Mouse (Mus musculus) liver, embryonic 16.5 days (tissue): ENCODE results near the gene Aqp5. TPM values are rescaled to one million over a fixed set of nuclear protein-coding genes. Genes with fewer than 3 reads are reported as not detected.

Source experiments
- ATAC-seq: fragments of 200-750 bp; cut with Nextera tagmentation; 2 replicates; pipeline ENCODE4 v1.8.0; 2017; ENCODE audit warnings: low read depth, mild to moderate bottlenecking, moderate number of reproducible peaks, moderate library complexity
- H3K27ac ChIP-seq: fragments of 300-500 bp; sonication (generic); 2 replicates; pipeline ENCODE4 v1.5.1; 2014; ENCODE audit warnings: mild to moderate bottlenecking, low read length
- H3K27me3 ChIP-seq: fragments of 300-500 bp; sonication (generic); 2 replicates; pipeline ENCODE4 v1.6.1; 2014; ENCODE audit warnings: low read depth, low read length, mixed read lengths; ENCODE audit not compliant: control insufficient read depth, insufficient read depth
- H3K36me3 ChIP-seq: fragments of 300-500 bp; sonication (generic); 2 replicates; pipeline ENCODE4 v1.6.1; 2014; ENCODE audit warnings: mild to moderate bottlenecking; ENCODE audit not compliant: control insufficient read depth, insufficient read depth
- H3K4me1 ChIP-seq: fragments of 300-500 bp; sonication (generic); 2 replicates; pipeline ENCODE4 v1.6.1; 2014; ENCODE audit warnings: low read depth, low read length, mixed read lengths; ENCODE audit not compliant: control insufficient read depth
- H3K4me2 ChIP-seq: fragments of 300-500 bp; sonication (generic); 2 replicates; pipeline ENCODE4 v1.6.1; 2014; ENCODE audit warnings: low read depth, low read length, mixed read lengths
- H3K4me3 ChIP-seq: fragments of 300-500 bp; sonication (generic); 2 replicates; pipeline ENCODE4 v1.5.1; 2014; ENCODE audit warnings: low read depth, mild to moderate bottlenecking, low read length
- H3K9ac ChIP-seq: fragments of 300-500 bp; sonication (generic); 2 replicates; pipeline ENCODE4 v1.6.1; 2014; ENCODE audit warnings: low read depth, low read length
- H3K9me3 ChIP-seq: fragments of 300-500 bp; sonication (generic); replicated peaks from 2 replicates; pipeline ENCODE4 v1.6.1; 2016; ENCODE audit warnings: low read length; ENCODE audit not compliant: control insufficient read depth
- WGBS: fragments of 180-500 bp; shearing (Covaris S2); extraction: QIAGEN DNeasy Blood & Tissue Kit; methylation state at CpG from one replicate; pipeline ENCODE4 v1.1.7; 2014; ENCODE audit not compliant: insufficient replicate concordance; 5-methylcytosine and 5-hydroxymethylcytosine counted together
- polyA plus RNA-seq: library from polyadenylated mRNA; unstranded; fragments of >200 nt; fragmentation: Nextera tagmentation; extraction: Ambion mirVana; gene quantifications from 2 replicates; pipeline ENCODE4 v1.2.1, GENCODE M21; 2015

Aqp5 gene
- polyA plus RNA-seq, 1 experiment from 2014 or later = 0.07 TPM

DNA sequence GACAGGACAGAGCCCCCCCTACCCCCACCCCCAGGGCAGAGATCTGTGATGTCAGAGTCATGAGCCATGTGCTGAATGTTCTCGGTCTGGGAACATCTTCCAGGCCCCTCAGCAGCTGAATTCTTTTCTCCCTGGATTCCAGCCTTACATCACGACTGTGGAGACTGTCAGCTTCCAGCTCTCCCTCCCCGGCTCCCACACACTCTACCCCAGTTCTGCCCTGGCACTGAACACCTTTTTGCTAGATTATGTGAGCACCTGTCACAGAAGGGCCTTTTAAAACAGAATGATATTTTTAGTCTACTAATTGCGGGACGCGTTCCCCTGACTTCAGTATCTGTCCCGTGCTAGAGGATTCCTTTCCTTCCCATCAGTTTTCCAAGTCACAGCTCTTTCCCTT, 21.0 kb downstream of the Aqp5 start:
- H3K4me3 ChIP-seq = no peak overlapping the region
- H3K9ac ChIP-seq = no peak overlapping the region
- H3K27ac ChIP-seq = no peak overlapping the region
- H3K4me2 ChIP-seq = no peak overlapping the region
- H3K27me3 ChIP-seq = peaks cover 14% of the 10 kb centered on the region
- WGBS = 67% methylated on average over 7 of the region's 7 CpGs
- H3K4me1 ChIP-seq = peaks cover 7% of the 10 kb centered on the region
- no peaks in the 10 kb centered on the region for H3K36me3 ChIP-seq
- 0 out of 2 replicates have a peak, but pooled peaks cover 2% of the 10 kb centered on the region for H3K9me3 ChIP-seq
- no peak for ATAC-seq

DNA sequence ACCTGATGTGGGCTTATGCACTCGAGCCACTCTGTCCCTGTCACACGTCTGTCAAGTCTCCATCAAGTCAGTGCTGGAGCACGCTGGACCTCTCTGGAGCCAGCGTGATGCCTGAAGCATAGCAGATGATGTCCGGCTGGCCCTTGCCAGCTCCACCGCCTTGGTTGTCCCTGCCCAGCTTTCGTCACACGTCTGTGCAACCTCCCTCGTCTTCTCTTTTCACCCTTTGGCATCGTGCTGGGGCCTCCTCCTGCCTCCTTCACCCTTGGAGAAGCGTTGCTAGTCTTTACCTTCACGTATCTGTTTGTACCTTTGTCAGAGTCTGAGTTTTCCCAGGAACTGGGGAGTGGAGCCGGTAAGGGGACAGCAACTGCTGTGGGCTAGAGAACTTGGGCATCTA, 23.7 kb downstream of the Aqp5 start:
- Histone ChIP-seq H3K36me3 (no peaks in the 10 kb centered on the region), H3K9me3 (0 out of 2 replicates have a peak, but pooled peaks cover 2% of the 10 kb centered on the region), H3K4me2 (no peak overlapping the region), H3K4me3 (no peak overlapping the region), H3K27ac (no peak overlapping the region), H3K4me1 (no peaks in the 10 kb centered on the region), H3K27me3 (peaks cover 12% of the 10 kb centered on the region), H3K9ac (no peak overlapping the region)
- WGBS = 68% methylated on average over 13 of the region's 13 CpGs
- ATAC-seq = no peak

DNA sequence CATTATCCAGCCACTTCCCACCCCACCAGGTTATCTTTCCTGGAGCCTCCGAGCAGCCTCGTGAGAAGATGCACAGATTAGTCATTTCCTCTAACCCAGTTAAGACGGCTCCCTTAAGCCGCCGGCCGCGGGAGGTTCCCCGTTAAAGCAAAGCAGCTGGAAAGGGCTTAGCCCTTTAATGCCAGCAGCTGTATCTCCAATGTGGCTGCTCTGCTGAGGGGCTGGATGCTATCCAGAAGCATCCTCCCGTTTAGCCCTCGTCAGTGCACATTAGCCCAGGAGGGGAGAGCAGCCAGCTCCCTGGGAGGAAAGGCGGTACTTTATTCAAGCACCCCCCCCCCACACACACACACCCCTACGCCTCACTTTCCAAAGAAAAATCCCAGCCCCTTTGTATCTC, 24.2 kb downstream of the Aqp5 start:
- WGBS = 16% methylated on average over 12 of the region's 12 CpGs
- 0 out of 2 replicates have a peak, but pooled peaks cover 2% of the 10 kb centered on the region for H3K9me3 ChIP-seq
- no peak overlapping the region for H3K27ac ChIP-seq
- H3K4me3 ChIP-seq = no peak overlapping the region
- no peak for ATAC-seq
- H3K4me2 ChIP-seq = no peak overlapping the region
- H3K36me3 ChIP-seq = peaks cover 2% of the 10 kb centered on the region; the same call in 1 of the 2 replicates
- peaks cover 12% of the 10 kb centered on the region for H3K27me3 ChIP-seq
- H3K9ac ChIP-seq = no peak overlapping the region
- H3K4me1 ChIP-seq = no peaks in the 10 kb centered on the region

DNA sequence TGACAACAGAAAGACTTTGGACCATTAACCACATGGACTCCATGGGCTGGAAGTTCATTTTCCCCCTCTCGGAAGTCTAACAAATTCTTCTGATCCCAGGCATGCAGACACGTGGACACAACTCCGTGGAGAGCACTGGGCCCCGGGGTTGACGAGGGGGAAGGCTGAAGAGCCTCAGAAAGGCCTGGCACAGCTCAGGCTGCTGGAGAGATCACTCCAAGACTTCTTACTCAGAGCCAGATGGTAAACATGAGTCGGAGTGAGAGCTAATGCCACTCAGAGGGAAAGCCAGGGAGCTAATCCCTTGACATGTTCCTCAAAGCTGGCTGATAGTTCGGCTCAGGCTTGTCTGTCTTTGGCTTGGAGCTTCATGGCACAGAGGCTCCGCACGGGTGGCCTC, 24.7 kb downstream of the Aqp5 start:
- Histone ChIP-seq H3K4me2 (no peak overlapping the region), H3K4me3 (no peak overlapping the region), H3K9me3 (0 out of 2 replicates have a peak, but pooled peaks cover 2% of the 10 kb centered on the region), H3K4me1 (no peaks in the 10 kb centered on the region), H3K27ac (no peak overlapping the region), H3K27me3 (peaks cover 12% of the 10 kb centered on the region), H3K36me3 (peaks cover 6% of the 10 kb centered on the region; the same call in 1 of the 2 replicates), H3K9ac (no peak overlapping the region)
- WGBS = 51% methylated on average over 9 of the region's 9 CpGs
- ATAC-seq = no peak

DNA sequence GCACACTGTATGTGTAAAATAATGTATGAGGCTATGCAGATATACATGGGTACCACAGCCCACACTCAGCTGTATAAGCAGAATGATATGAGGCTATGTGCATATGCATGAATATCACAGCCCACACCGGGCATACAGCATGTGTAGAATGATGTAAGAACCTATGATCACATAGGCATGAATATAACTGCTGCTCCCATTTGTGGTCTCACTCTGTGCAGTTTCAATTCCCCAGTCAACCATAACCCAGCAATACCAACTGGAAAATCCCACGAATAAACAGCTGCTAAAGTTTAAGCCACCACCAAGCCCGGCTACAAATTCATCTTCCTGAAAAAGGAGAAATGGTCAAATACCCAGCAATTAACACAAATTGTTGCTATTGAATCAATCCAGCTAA, 28.0 kb downstream of the Aqp5 start:
- no peak overlapping the region for H3K4me3 ChIP-seq
- H3K4me1 ChIP-seq = no peaks in the 10 kb centered on the region
- no peak for ATAC-seq
- no peak overlapping the region for H3K4me2 ChIP-seq
- peaks cover 12% of the 10 kb centered on the region for H3K27me3 ChIP-seq
- no peaks in the 10 kb centered on the region for H3K9me3 ChIP-seq
- H3K9ac ChIP-seq = no peak overlapping the region
- no peak overlapping the region for H3K27ac ChIP-seq
- 79% methylated on average over 3 of the region's 3 CpGs for WGBS
- H3K36me3 ChIP-seq = peaks cover 37% of the 10 kb centered on the region

DNA sequence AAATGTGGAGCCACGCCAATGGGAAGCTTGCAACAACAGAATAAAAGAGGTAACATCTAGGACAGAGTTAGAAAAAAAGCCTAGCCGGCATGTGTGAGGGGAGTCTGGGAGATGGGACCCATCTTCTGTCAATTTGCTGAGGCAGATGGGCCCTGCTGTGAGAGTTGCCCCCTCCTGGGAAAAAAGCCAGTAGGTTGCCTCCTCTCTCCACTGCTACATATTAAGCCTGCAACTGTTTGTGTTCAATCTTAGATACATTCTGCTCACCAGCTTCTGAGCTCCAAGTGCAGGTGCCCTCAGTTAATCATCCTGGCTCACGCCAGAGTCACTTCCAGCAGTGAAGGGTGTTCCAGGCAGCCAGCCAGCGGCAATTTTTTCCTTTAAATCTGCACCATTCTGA, 29.2 kb downstream of the Aqp5 start:
- Histone ChIP-seq H3K9me3 (no peaks in the 10 kb centered on the region), H3K4me3 (no peak overlapping the region), H3K4me2 (no peak overlapping the region), H3K9ac (no peak overlapping the region), H3K4me1 (no peaks in the 10 kb centered on the region), H3K36me3 (peaks cover 48% of the 10 kb centered on the region), H3K27ac (no peak overlapping the region), H3K27me3 (peaks cover 2% of the 10 kb centered on the region)
- 86% methylated on average over 4 of the region's 4 CpGs for WGBS
- no peak for ATAC-seq

DNA sequence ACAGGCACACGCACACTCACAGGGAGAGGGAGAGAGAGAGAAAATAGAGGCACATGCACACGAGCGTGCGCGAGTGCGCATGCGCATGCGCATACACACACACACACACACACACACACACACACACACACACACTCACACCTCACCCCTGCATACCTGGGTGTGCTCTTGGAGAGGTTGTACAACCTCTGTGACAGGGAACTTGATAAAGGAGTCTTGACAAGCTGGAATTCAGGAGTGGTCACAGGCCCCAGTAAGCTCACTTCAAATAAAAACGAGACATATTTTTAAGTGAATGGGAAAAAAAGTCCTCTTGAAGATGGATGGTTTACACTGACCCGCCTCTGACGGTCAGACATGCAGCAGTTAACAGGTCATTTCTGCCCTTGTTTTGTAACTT, 31.5 kb downstream of the Aqp5 start:
- no peak overlapping the region for H3K4me2 ChIP-seq
- H3K4me1 ChIP-seq = no peaks in the 10 kb centered on the region
- peaks cover 71% of the 10 kb centered on the region for H3K36me3 ChIP-seq
- no peak overlapping the region for H3K27ac ChIP-seq
- no peaks in the 10 kb centered on the region for H3K27me3 ChIP-seq
- ATAC-seq = no peak
- H3K4me3 ChIP-seq = no peak overlapping the region
- WGBS = 91% methylated on average over 11 of the region's 11 CpGs
- no peaks in the 10 kb centered on the region for H3K9me3 ChIP-seq
- no peak overlapping the region for H3K9ac ChIP-seq

DNA sequence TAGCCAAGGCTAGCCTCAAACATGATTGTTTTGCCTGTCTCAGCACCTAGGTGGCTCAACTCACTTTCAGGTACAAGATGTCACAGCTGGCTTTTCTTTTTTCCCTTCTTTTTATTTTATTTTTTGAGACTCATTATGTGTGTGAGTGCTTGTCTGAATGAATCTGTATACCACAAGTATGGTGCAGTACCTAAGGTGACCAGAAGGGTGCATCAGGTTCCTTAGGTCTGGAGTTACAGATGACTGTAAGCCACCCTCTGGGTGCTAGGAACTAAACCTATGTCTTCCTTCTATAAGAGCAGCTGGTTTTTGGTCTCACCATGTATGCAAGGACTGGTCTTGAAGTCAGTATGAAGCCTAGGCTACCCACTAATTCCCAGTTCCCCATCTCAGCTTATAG, 41.0 kb downstream of the Aqp5 start:
- Histone ChIP-seq H3K4me3 (no peak overlapping the region), H3K4me1 (no peaks in the 10 kb centered on the region)
- no peak for ATAC-seq

DNA sequence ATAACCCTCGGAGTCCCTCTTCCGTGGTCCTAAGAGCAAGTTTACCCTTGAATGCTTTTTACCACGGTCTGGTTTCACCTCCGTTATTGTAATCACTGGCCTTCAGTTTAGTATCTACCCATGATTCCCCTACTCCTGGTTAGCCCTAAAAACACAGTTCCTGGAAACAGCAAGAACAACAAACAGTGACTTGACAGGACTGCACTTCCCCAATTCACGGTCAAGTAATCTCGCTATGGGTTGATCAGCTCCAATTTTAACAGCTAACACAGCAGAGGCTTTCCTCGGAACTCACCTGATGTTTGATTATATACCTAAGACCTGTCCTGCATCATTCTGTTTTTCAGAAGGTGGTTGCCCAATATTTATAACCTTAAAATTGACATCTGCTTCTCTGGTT, 44.1 kb downstream of the Aqp5 start:
- 81% methylated on average over 7 of the region's 7 CpGs for WGBS
- Histone ChIP-seq H3K27ac (no peak overlapping the region), H3K4me2 (no peak overlapping the region), H3K4me1 (no peaks in the 10 kb centered on the region), H3K27me3 (no peaks in the 10 kb centered on the region), H3K4me3 (no peak overlapping the region), H3K9ac (no peak overlapping the region), H3K9me3 (no peaks in the 10 kb centered on the region), H3K36me3 (peaks cover 95% of the 10 kb centered on the region)
- no peak for ATAC-seq

More for the DNA sequence above, 41.0 kb downstream of the Aqp5 start:
- Histone ChIP-seq H3K4me2 (no peak overlapping the region), H3K9ac (no peak overlapping the region), H3K36me3 (peaks cover 96% of the 10 kb centered on the region), H3K27ac (no peak overlapping the region), H3K9me3 (no peaks in the 10 kb centered on the region), H3K27me3 (no peaks in the 10 kb centered on the region)
